Mouse (Mus musculus): ENCODE measurements around the gene Epb42. TPM values are rescaled to one million over a fixed set of nuclear protein-coding genes. Genes with fewer than 3 reads are reported as not detected.

The Epb42 gene
- total RNA-seq, 2 experiments from 2014 or later: not detected

DNA sequence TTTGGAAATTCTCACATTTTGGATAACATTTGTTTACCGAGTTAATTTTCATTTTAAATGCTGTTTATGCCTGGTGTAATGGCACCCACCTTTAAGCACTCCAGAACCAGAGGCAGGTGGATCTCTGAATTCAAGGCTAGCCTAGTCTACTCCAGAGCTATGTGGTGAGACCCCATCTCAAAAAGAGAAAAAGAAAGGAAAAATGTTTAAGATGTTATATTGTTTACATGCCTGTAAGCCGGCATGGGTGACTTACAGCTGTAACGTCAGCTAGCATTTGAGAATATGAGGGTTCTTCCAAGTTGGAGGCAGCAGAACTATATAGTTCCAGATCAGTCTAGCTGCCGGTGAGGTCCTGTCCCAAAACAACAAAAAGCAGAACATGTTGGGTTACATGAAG, 65.1 kb downstream of the Epb42 start:
- TF ChIP-seq CTCF (conservative IDR thresholded peaks at IDR 0.05): no peak
- Histone ChIP-seq H3K4me3 (no peak overlapping the region), H3K27ac (no peak overlapping the region)
- no peak for DNase-seq (ENCODE audit: low spot score in 2 of 2)

DNA sequence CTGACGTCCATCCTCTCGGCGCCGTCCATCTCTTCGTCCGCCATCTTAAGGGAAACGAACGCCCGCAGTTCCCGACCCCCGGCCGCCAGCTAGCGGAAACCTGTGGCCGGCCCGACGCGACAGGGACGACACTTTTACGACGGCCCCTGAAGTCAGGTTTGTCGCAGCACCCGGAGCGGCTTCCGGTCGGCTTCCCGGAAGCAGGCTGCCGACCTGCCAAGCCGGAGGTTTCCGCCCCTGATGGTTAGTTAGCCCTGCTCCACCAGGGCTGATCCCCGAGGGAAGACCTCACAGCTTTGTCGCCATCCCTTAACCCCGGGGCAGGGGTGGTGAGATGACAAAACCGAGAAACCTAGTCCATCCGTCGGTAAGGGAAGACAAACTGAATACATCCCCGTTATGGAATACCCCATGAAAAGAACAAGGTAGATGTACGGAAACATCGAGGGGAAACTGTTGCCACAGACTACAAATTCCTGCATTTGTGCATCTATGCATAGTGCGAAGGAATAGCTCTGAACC, 66.3 kb downstream of the Epb42 start, which contains the start of gene Ubr1:
TSS of gene Ubr1 (minus strand) at position 157 of the 522 bp plus-strand sequence.
- DNase-seq (ENCODE audit: low spot score in 2 of 2): peak; percentile 85 to 87
- H3K4me3 ChIP-seq: peak within 1 kb of the TSS; percentile 82
- peak; percentile 22; the same call in 1 of the 2 replicates for TF ChIP-seq CTCF (conservative IDR thresholded peaks at IDR 0.05)
- peak within 1 kb of the TSS; percentile 94 for H3K27ac ChIP-seq

DNA sequence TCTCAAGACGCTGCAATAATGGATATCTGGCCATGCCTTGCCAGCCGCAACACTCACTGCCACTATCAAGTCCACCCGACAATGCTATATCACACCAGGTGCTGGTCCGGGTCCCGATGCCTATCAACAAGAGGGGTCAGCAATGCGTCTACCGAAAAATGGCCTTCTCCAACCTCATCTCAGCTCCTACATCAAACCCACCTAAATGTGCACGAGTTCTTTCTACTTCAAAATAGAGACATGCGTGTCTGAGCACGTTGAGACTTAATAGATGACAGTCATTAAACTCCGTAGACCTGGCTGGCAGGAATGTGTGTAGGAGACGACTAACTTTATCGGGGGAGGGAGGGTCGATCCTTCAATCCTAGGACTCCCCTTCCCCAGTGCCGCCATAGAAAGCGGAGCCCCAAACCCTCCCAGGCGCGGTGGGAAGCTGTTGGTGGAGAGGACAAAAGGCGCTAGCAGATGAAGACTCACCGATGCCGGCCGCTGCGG, 66.8 kb downstream of the Epb42 start:
- peak overlapping the region; percentile 94 for H3K27ac ChIP-seq
- no peak for DNase-seq (ENCODE audit: low spot score in 2 of 2)
- TF ChIP-seq CTCF (conservative IDR thresholded peaks at IDR 0.05): no peak

More for the DNA sequence above, 66.8 kb downstream of the Epb42 start:
- H3K4me3 ChIP-seq: peak overlapping the region; percentile 82

Small RNA genes lying within 50 kb of the gene (microRNA-seq; reads per million reads assigned to microRNA genes)
- 0 reads per million in 2 experiments for gene Gm44325

Other genes starting within 250 kb of the Epb42 start
- 10 to 100 TPM; 24.0 to 38.2 TPM for gene Cdan1, start 186.9 kb downstream of the Epb42 start, total RNA-seq (2021)
- 10 to 100 TPM; 70.6 to 71.4 TPM for gene Ttbk2, start 186.5 kb downstream of the Epb42 start, total RNA-seq (2021)
- 10 to 100 TPM; 44.7 to 48.0 TPM for gene Ubr1, start 66.4 kb downstream of the Epb42 start, total RNA-seq (2021)
- 10 to 100 TPM; 26.2 to 26.6 TPM for gene Tmem62, start 60.1 kb downstream of the Epb42 start, total RNA-seq (2021)
- gene Ccndbp1, start 28.7 kb downstream of the Epb42 start, total RNA-seq (2021): 10 to 100 TPM; 57.8 to 58.8 TPM
- gene Tgm5, start 48.8 kb upstream of the Epb42 start, total RNA-seq (2021): not detected
- gene Tgm7, start 72.7 kb upstream of the Epb42 start, total RNA-seq (2021): under 1 TPM in 1 of 2 experiments, not detected in 1; 0.33 TPM
- gene Adal, start 103.4 kb upstream of the Epb42 start, total RNA-seq (2021): 10 to 100 TPM; 17.6 to 17.9 TPM
- 1 to 10 TPM; 8.3 to 9.6 TPM for gene Lcmt2, start 103.6 kb upstream of the Epb42 start, total RNA-seq (2021)
- 10 to 100 TPM; 39.0 to 42.3 TPM for gene Tubgcp4, start 133.6 kb upstream of the Epb42 start, total RNA-seq (2021)
- gene Zscan29, start 134.1 kb upstream of the Epb42 start, total RNA-seq (2021): 1 to 10 TPM; 5.0 to 6.6 TPM
- 100 to 1,000 TPM; 148 to 162 TPM for gene Trp53bp1, start 234.3 kb upstream of the Epb42 start, total RNA-seq (2021)

All from layer of hippocampus, adult 2 months (tissue).